Mouse (Mus musculus): ENCODE measurements around the gene Fyb. TPM values are rescaled to one million over a fixed set of nuclear protein-coding genes. Genes with fewer than 3 reads are reported as not detected.

Fyb gene
- polyA plus RNA-seq, 1 experiment = 97.3 TPM

DNA sequence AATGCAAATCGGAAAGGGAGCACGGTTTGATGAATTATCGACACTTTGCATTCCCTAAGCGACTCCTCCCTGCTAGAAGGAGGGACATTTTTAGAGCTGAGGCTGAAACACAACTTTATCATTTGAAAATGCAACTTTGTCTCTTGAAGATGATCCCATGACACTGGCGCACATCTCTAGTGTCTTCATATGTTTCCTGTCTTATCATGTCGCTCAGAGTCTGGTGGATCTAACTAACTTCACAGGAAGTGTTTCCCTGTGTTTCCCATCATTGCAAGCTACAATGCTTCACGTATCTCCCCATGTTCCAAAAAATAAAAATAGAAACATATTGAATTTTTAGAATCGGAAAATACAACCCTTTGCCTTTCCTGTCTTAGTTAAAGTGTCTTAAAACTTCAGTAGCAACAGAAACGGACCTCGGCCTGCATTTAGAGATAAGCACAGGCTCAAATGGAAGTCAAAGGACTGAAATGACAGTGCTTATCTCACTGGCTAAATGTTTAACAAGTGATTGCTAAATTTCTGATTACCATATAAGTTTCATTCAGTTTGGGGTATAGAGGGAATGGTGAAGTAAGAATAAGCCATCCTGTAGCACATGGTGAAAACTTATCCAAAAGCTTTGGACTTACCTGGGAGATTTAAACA lies 2.0 kb upstream of the Fyb start:
- TF ChIP-seq POLR2A (IDR thresholded peaks at IDR 0.05; ENCODE audit: low read depth, low read length) = no peak
- no peak for TF ChIP-seq CTCF (IDR thresholded peaks at IDR 0.05; ENCODE audit: extremely low read depth, insufficient read length, insufficient replicate concordance, low read depth, low read length)

GRCm38 (mm10) chr15:6524801-6525200 lies 2.1 kb downstream of the Fyb start:
- H3K4me3 ChIP-seq (ENCODE audit: low read depth, low read length) = no peak overlapping the region
- H3K4me1 ChIP-seq (ENCODE audit: control insufficient read depth, insufficient read depth, insufficient read length, low read length) = no peaks in the 10 kb centered on the region; the same call in 1 of the 2 replicates
- TF ChIP-seq CTCF (IDR thresholded peaks at IDR 0.05; ENCODE audit: extremely low read depth, insufficient read length, insufficient replicate concordance, low read depth, low read length) (no peak), POLR2A (IDR thresholded peaks at IDR 0.05; ENCODE audit: low read depth, low read length) (no peak)
- no peaks in the 10 kb centered on the region for H3K36me3 ChIP-seq (ENCODE audit: control insufficient read depth, insufficient read depth, low read length)
- WGBS = 74% methylated on average over 2 of the region's 2 CpGs
- H3K27ac ChIP-seq (ENCODE audit: insufficient read depth, low read depth, low read length) = peak overlapping the region; percentile 62; the same call in 1 of the 2 replicates
- no peaks in the 10 kb centered on the region for H3K27me3 ChIP-seq (ENCODE audit: control insufficient read depth, insufficient read depth, low read length)

More for the DNA sequence above, 2.0 kb upstream of the Fyb start:
- H3K36me3 ChIP-seq (ENCODE audit: control insufficient read depth, insufficient read depth, low read length) = no peaks in the 10 kb centered on the region
- no peaks in the 10 kb centered on the region for H3K27me3 ChIP-seq (ENCODE audit: control insufficient read depth, insufficient read depth, low read length)
- no peak overlapping the region for H3K27ac ChIP-seq (ENCODE audit: insufficient read depth, low read depth, low read length)
- no peak overlapping the region for H3K4me3 ChIP-seq (ENCODE audit: low read depth, low read length)
- no peaks in the 10 kb centered on the region; the same call in 1 of the 2 replicates for H3K4me1 ChIP-seq (ENCODE audit: control insufficient read depth, insufficient read depth, insufficient read length, low read length)
- 40% methylated on average over 10 of the region's 10 CpGs for WGBS

DNA sequence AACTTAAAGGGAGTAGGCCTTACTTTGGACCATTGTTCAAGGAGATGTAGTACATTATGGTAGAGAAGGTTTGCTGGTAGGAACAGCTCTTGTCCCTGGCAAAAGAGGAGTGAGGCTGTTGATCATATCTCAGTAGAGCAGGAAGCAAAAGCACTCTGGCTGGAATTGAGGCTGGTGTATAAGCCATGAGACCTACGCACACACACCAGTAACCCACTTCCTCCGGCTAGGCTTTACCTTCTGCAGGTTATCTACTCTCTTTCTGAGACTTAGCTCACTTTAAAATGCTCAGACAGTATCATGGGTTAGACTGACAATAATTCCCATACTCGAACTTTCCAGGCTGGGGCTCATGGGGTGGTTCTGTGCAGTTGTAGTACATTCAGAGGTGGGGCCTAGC lies 2.7 kb downstream of the Fyb start:
- 75% methylated on average over 3 of the region's 3 CpGs for WGBS
- Histone ChIP-seq H3K4me1 (ENCODE audit: control insufficient read depth, insufficient read depth, insufficient read length, low read length) (no peaks in the 10 kb centered on the region; the same call in 1 of the 2 replicates), H3K4me3 (ENCODE audit: low read depth, low read length) (no peak overlapping the region), H3K36me3 (ENCODE audit: control insufficient read depth, insufficient read depth, low read length) (no peaks in the 10 kb centered on the region), H3K27me3 (ENCODE audit: control insufficient read depth, insufficient read depth, low read length) (no peaks in the 10 kb centered on the region), H3K27ac (ENCODE audit: insufficient read depth, low read depth, low read length) (peak overlapping the region; percentile 62)
- TF ChIP-seq CTCF (IDR thresholded peaks at IDR 0.05; ENCODE audit: extremely low read depth, insufficient read length, insufficient replicate concordance, low read depth, low read length) (no peak), POLR2A (IDR thresholded peaks at IDR 0.05; ENCODE audit: low read depth, low read length) (no peak)

DNA sequence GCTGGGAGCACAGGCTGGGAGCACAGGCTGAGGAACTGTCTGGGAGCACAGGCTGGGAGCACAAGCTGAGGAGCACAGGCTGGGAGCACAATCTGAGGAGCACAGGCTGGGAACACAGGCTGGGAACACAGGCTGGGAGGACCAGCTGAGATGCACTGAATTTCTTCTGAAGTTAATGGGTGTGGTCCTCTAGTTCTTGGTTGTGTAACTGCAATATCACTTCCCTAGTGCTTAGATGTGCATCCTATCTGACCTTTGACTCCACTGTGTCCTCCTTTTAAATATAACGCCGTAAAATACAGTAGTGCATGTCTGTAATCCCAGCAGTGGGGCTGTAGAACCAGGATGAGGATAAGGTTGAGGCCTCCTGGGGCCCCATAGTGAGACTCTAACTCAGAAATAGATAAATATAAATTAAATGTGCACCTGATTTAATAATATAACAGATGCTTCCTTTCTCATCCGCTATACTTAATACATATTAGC lies 11.2 kb downstream of the Fyb start:
- Histone ChIP-seq H3K4me3 (ENCODE audit: low read depth, low read length) (no peak overlapping the region), H3K27me3 (ENCODE audit: control insufficient read depth, insufficient read depth, low read length) (no peaks in the 10 kb centered on the region), H3K4me1 (ENCODE audit: control insufficient read depth, insufficient read depth, insufficient read length, low read length) (no peaks in the 10 kb centered on the region), H3K36me3 (ENCODE audit: control insufficient read depth, insufficient read depth, low read length) (no peaks in the 10 kb centered on the region), H3K27ac (ENCODE audit: insufficient read depth, low read depth, low read length) (no peak overlapping the region)
- TF ChIP-seq CTCF (IDR thresholded peaks at IDR 0.05; ENCODE audit: extremely low read depth, insufficient read length, insufficient replicate concordance, low read depth, low read length) (no peak), POLR2A (IDR thresholded peaks at IDR 0.05; ENCODE audit: low read depth, low read length) (no peak)
- 51% methylated on average over 3 of the region's 3 CpGs for whole genome bisulfite sequencing

GRCm38 (mm10) chr15:6534592-6534991 lies 11.9 kb downstream of the Fyb start:
- 66% methylated on average over 8 of the region's 8 CpGs for WGBS
- no peaks in the 10 kb centered on the region for H3K27me3 ChIP-seq (ENCODE audit: control insufficient read depth, insufficient read depth, low read length)
- no peaks in the 10 kb centered on the region for H3K36me3 ChIP-seq (ENCODE audit: control insufficient read depth, insufficient read depth, low read length)
- TF ChIP-seq POLR2A (IDR thresholded peaks at IDR 0.05; ENCODE audit: low read depth, low read length) (no peak), CTCF (IDR thresholded peaks at IDR 0.05; ENCODE audit: extremely low read depth, insufficient read length, insufficient replicate concordance, low read depth, low read length) (no peak)
- H3K4me3 ChIP-seq (ENCODE audit: low read depth, low read length) = no peak overlapping the region
- H3K4me1 ChIP-seq (ENCODE audit: control insufficient read depth, insufficient read depth, insufficient read length, low read length) = no peaks in the 10 kb centered on the region
- H3K27ac ChIP-seq (ENCODE audit: insufficient read depth, low read depth, low read length) = no peak overlapping the region

DNA sequence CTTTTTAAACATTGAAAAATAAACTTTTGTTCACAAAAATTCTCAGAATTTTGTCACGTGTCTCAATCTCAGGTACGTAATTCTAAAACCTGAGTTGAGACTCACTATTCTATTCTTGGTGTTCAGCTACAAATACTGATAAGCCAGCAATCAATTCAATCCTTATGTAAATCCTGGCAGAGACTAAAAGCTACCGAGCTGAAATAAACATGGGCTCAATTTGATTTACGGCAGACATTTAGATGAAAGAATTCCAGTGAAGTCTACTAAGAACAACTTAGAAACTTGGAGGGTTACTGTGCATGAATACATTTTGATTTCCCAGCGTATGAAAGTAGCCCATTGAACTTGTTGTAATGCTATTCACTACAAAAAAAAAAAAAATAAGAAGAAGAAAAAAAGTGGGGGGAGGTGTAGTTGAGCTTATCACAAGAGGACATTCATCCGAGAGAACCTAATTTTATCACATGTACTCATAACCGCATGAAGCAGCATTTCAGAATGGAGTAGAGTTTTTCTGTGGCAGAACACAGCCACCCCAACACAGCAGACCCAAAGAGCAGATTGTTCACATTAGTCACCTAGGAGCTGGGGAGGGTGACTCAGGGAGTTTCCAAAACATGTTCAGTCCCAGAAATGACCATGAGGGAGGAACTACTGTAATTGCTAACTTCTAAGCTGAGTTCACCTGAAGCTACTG lies 17.1 kb downstream of the Fyb start:
- TF ChIP-seq POLR2A (IDR thresholded peaks at IDR 0.05; ENCODE audit: low read depth, low read length) (no peak), CTCF (IDR thresholded peaks at IDR 0.05; ENCODE audit: extremely low read depth, insufficient read length, insufficient replicate concordance, low read depth, low read length) (no peak)

GRCm38 (mm10) chr15:6548911-6549310 lies 26.3 kb downstream of the Fyb start:
- 87% methylated on average over 4 of the region's 4 CpGs for WGBS
- TF ChIP-seq POLR2A (IDR thresholded peaks at IDR 0.05; ENCODE audit: low read depth, low read length) = no peak
- no peak for TF ChIP-seq CTCF (IDR thresholded peaks at IDR 0.05; ENCODE audit: extremely low read depth, insufficient read length, insufficient replicate concordance, low read depth, low read length)

More for the DNA sequence above, 17.1 kb downstream of the Fyb start:
- H3K4me1 ChIP-seq (ENCODE audit: control insufficient read depth, insufficient read depth, insufficient read length, low read length) = no peaks in the 10 kb centered on the region
- no peaks in the 10 kb centered on the region for H3K36me3 ChIP-seq (ENCODE audit: control insufficient read depth, insufficient read depth, low read length)
- WGBS = 28% methylated on average over 7 of the region's 7 CpGs
- no peak overlapping the region for H3K27ac ChIP-seq (ENCODE audit: insufficient read depth, low read depth, low read length)
- H3K4me3 ChIP-seq (ENCODE audit: low read depth, low read length) = no peak overlapping the region
- H3K27me3 ChIP-seq (ENCODE audit: control insufficient read depth, insufficient read depth, low read length) = no peaks in the 10 kb centered on the region

More at GRCm38 (mm10) chr15:6548911-6549310, 26.3 kb downstream of the Fyb start:
- Histone ChIP-seq H3K27ac (ENCODE audit: insufficient read depth, low read depth, low read length) (no peak overlapping the region), H3K4me3 (ENCODE audit: low read depth, low read length) (no peak overlapping the region), H3K27me3 (ENCODE audit: control insufficient read depth, insufficient read depth, low read length) (no peaks in the 10 kb centered on the region), H3K4me1 (ENCODE audit: control insufficient read depth, insufficient read depth, insufficient read length, low read length) (no peaks in the 10 kb centered on the region), H3K36me3 (ENCODE audit: control insufficient read depth, insufficient read depth, low read length) (no peaks in the 10 kb centered on the region)

Data from small intestine, adult 2 months (tissue).